Mouse (Mus musculus) neural tube, embryonic 12.5 days (tissue): Measurements from ENCODE around the gene Hist1h2af. TPM values are rescaled to one million over a fixed set of nuclear protein-coding genes. Genes with fewer than 3 reads are reported as not detected.

Experiments
- ATAC-seq: fragments of 200-750 bp; cut with Nextera tagmentation; 2 replicates; pipeline ENCODE4 v1.8.0; 2017; ENCODE audit warnings: low read depth, mild to moderate bottlenecking, moderate TSS enrichment, moderate library complexity; ENCODE audit not compliant: low FRiP score
- H3K27ac ChIP-seq: fragments of 300-500 bp; sonication (generic); 2 replicates; pipeline ENCODE4 v1.5.1; 2016
- H3K27me3 ChIP-seq: fragments of 300-500 bp; sonication (generic); replicated peaks from 2 replicates; pipeline ENCODE4 v1.6.1; 2016; ENCODE audit warnings: mild to moderate bottlenecking
- H3K36me3 ChIP-seq: fragments of 300-500 bp; sonication (generic); 2 replicates; pipeline ENCODE4 v1.6.1; 2016; ENCODE audit warnings: mild to moderate bottlenecking
- H3K4me1 ChIP-seq: fragments of 300-500 bp; sonication (generic); 2 replicates; pipeline ENCODE4 v1.6.1; 2016
- H3K4me2 ChIP-seq: fragments of 300-500 bp; sonication (generic); replicated peaks from 2 replicates; pipeline ENCODE4 v1.6.1; 2016; ENCODE audit warnings: mild to moderate bottlenecking
- H3K4me3 ChIP-seq: fragments of 300-500 bp; sonication (generic); 2 replicates; pipeline ENCODE4 v1.5.1; 2016
- H3K9ac ChIP-seq: fragments of 300-500 bp; sonication (generic); 2 replicates; pipeline ENCODE4 v1.6.1; 2016; ENCODE audit warnings: mild to moderate bottlenecking
- H3K9me3 ChIP-seq: fragments of 300-500 bp; sonication (generic); 2 replicates; pipeline ENCODE4 v1.6.1; 2016; ENCODE audit warnings: mild to moderate bottlenecking
- WGBS: fragments of 180-500 bp; shearing (Covaris S2); methylation state at CpG from one replicate; pipeline ENCODE4 v1.1.7; 2016; 5-methylcytosine and 5-hydroxymethylcytosine counted together
- polyA plus RNA-seq: library from polyadenylated mRNA; unstranded; fragments of >200 nt; fragmentation: Nextera tagmentation; extraction: Ambion mirVana; gene quantifications from 2 replicates; pipeline ENCODE4 v1.2.1, GENCODE M21; 2016

Gene Hist1h2af
- polyA plus RNA-seq, 1 experiment from 2014 or later, result 5.6 TPM

DNA sequence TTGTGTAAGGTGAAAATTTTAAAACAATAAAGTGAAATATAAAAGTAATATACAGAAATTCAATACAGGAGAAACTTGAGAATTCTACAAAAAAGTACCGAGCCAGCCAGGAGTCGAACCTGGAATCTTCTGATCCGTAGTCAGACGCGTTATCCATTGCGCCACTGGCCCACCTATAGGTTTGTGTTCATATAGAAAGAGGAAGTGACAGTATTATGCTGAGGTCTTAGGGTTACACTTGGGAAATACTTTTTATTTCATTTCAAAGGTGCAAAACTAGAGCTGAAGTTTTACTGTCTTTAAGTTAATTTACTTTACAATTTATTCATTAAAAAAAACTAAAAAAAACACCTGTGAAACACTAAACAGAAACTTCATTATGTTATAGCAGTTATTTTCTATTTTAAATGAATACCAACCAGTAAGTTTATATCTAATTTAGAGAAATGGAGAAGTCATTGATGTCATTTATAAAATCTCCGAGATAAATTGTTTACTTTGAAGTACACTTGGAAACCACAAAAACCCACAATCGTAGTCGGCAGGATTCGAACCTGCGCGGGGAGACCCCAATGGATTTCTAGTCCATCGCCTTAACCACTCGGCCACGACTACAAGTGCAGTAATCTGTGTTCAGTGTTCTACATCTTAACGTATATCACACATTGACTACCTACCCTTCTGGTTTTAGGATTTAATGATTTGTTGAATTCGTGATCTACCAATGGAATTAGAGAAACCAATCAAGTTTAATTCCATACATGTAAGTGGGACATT lies 33.1 kb upstream of the Hist1h2af start:
- no peak overlapping the region for H3K9ac ChIP-seq
- no peak overlapping the region for H3K27ac ChIP-seq
- no peaks in the 10 kb centered on the region for H3K9me3 ChIP-seq
- H3K27me3 ChIP-seq, result peaks cover 4% of the 10 kb centered on the region; the same call in 1 of the 2 replicates
- H3K4me2 ChIP-seq, result no peak overlapping the region
- H3K4me1 ChIP-seq, result peaks cover 12% of the 10 kb centered on the region
- H3K4me3 ChIP-seq, result no peak overlapping the region
- no peaks in the 10 kb centered on the region for H3K36me3 ChIP-seq
- WGBS, result under 1% methylated on average over 17 of the region's 17 CpGs
- ATAC-seq, result no peak; the same call in 1 of the 2 replicates

DNA sequence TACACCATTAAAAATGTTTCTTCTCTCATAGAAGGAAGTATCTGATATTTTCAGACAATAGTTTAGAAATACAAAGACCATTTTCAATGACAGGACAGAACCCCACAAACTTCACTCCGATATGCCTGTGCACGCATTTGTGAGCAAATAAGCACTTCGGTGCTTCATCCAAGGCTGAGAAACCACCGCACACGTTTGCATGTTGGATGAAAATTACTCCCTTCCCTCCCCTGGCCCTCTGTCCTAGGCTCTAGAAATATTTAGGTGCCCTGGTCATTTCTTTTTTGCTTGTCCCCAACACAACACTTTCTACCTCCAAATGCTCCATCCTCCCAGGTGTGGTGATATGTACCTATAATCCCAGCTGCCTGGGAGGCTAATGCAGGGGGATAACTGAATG lies 32.2 kb upstream of the Hist1h2af start:
- ATAC-seq, result no peak
- 25% methylated on average over 5 of the region's 5 CpGs for WGBS
- Histone ChIP-seq H3K9me3 (no peaks in the 10 kb centered on the region), H3K36me3 (no peaks in the 10 kb centered on the region), H3K9ac (no peak overlapping the region), H3K27me3 (peaks cover 4% of the 10 kb centered on the region; the same call in 1 of the 2 replicates), H3K4me2 (peak overlapping the region; percentile 40), H3K4me1 (peaks cover 16% of the 10 kb centered on the region), H3K27ac (no peak overlapping the region), H3K4me3 (no peak overlapping the region)

DNA sequence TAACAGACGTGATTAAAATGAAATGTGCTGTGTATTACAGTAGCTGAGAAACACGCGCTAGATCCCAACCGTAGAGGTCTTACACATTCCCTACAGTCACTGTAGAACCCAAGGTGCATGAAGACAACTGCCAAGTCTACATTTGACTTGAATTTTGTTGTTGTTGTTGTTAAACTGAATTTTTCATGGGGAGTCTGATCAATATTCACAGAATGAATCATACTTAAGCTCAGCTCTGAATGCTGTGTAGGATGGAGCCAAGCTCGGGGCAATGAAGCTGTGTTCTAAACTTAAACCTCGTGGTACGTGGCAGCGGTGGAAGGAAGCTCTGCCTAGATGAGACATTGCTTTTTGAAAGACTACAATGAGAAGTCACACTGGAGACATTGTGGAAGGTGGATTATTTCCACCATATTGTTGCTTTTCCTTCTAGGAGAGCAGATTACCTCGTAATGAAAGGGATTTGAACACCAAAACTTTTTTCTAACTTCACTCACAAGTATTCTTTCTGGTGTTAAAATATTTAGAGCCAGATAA lies 31.6 kb upstream of the Hist1h2af start:
- peaks cover 16% of the 10 kb centered on the region for H3K4me1 ChIP-seq
- H3K9me3 ChIP-seq, result no peaks in the 10 kb centered on the region
- H3K27me3 ChIP-seq, result peaks cover 4% of the 10 kb centered on the region; the same call in 1 of the 2 replicates
- H3K9ac ChIP-seq, result no peak overlapping the region
- no peak overlapping the region for H3K4me3 ChIP-seq
- 34% methylated on average over 9 of the region's 9 CpGs for WGBS
- H3K4me2 ChIP-seq, result 0 out of 2 replicates have a peak overlapping the region, but pooled peaks have one; percentile 40
- ATAC-seq, result no peak
- no peaks in the 10 kb centered on the region for H3K36me3 ChIP-seq
- H3K27ac ChIP-seq, result no peak overlapping the region

DNA sequence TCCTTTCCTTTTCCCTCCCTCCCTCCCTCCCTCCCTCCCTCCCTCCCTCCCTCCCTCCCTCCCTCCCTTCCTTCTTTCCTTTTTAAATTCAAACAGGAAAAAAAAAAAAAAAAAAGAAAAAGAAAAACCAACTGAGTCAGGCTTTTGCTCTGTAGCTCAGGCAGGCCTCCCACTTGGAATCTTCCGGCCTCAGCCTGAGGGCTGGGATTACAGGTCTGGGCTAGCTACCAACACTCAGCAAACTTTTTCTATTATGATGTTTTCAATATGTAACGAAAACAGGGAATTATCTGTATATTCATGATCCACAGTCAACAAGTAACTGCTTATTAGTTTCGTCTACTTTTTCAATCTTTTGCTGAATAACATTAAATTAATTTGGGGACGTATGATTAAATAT lies 30.8 kb upstream of the Hist1h2af start:
- Histone ChIP-seq H3K9ac (no peak overlapping the region), H3K4me2 (no peak overlapping the region), H3K27ac (no peak overlapping the region), H3K27me3 (peaks cover 4% of the 10 kb centered on the region; the same call in 1 of the 2 replicates), H3K9me3 (no peaks in the 10 kb centered on the region), H3K4me1 (peaks cover 16% of the 10 kb centered on the region), H3K36me3 (no peaks in the 10 kb centered on the region), H3K4me3 (no peak overlapping the region)
- no peak for ATAC-seq
- 40% methylated on average over 4 of the region's 4 CpGs for WGBS

DNA sequence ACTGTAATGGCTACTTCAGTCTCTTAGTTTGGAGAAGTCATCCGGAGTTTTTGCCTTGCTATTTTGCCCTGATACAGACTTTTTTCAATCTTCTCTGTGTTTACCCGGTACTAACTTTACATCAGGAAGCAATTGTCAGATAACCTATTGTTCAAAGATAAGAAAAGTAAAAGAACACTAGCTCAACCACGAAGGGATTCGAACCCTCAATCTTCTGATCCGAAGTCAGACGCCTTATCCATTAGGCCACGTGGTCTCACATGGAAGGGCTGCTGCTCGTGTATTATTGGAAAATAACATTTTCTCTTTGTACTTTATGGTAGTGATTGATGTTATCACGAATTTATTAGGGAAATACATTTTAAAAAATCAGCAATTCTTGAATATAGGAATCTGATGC lies 29.9 kb upstream of the Hist1h2af start:
- ATAC-seq, result no peak
- Histone ChIP-seq H3K36me3 (no peaks in the 10 kb centered on the region), H3K27ac (no peak overlapping the region), H3K4me3 (no peak overlapping the region), H3K4me1 (peaks cover 9% of the 10 kb centered on the region), H3K27me3 (peaks cover 2% of the 10 kb centered on the region; the same call in 1 of the 2 replicates), H3K9me3 (no peaks in the 10 kb centered on the region), H3K9ac (no peak overlapping the region), H3K4me2 (no peak overlapping the region; the same call in 1 of the 2 replicates)
- 1% methylated on average over 9 of the region's 9 CpGs for whole genome bisulfite sequencing

DNA sequence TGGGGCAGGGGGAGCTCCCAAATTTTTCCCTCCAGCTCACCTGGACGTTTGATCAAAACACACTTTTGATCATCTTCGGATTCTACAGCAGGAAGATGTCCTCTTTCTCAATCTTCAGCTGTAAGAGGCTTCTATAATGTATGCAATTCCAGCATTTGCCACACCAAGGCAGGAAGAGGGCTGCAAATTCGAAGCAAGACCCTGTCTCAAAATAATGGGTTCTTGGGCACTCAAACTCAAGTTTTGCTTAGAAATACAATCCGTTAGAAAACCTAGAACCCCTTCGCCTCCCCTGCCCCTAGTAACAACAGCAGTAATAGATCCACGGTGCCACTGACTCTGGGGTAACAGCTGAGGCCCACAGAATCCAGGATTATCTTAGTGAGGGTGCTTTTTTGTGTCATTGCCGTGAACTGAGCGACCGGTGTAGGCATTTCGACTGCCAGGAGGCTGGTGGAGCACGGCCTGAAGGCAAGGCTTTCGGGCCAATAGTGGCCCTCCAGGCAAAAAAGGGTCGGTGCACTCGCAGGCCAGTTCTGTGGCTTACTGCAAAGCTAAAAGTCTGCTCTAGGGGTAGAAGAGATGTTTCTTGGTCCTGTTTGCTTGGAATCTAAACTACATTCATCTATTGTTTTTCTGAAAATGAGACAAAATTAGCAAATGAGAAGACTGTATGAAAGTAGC lies 27.9 kb upstream of the Hist1h2af start:
- Histone ChIP-seq H3K4me1 (peaks cover 9% of the 10 kb centered on the region), H3K9me3 (no peaks in the 10 kb centered on the region), H3K4me3 (0 out of 2 replicates have a peak overlapping the region, but pooled peaks have one; percentile 18), H3K36me3 (no peaks in the 10 kb centered on the region), H3K9ac (peak overlapping the region; percentile 13; the same call in 1 of the 2 replicates), H3K27me3 (no peaks in the 10 kb centered on the region), H3K27ac (no peak overlapping the region), H3K4me2 (peak overlapping the region; percentile 54)
- peak; percentile 48; the same call in 1 of the 2 replicates for ATAC-seq
- 3% methylated on average over 14 of the region's 14 CpGs for WGBS

DNA sequence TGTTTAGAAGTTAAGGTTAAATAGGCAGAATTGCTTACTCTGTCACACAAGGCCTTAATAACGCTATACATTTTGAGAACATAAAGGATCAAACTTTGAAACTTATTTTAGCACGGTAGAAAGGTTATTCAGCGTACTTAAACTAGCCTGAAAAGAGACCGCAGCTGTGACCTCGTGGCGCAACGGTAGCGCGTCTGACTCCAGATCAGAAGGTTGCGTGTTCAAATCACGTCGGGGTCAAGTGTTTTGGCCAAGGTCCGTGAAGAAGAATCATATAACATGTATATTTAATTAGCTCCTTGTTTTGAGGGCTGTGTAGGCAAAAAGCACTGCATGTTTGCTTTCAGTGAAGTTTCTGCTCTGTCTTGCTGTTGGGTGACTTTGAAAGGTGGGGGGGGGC lies 27.4 kb upstream of the Hist1h2af start:
- H3K4me1 ChIP-seq, result peaks cover 9% of the 10 kb centered on the region
- no peak for ATAC-seq
- no peaks in the 10 kb centered on the region for H3K27me3 ChIP-seq
- H3K27ac ChIP-seq, result no peak overlapping the region
- no peak overlapping the region for H3K4me3 ChIP-seq
- H3K4me2 ChIP-seq, result peak overlapping the region; percentile 54
- 2% methylated on average over 13 of the region's 13 CpGs for WGBS
- H3K9me3 ChIP-seq, result no peaks in the 10 kb centered on the region
- no peak overlapping the region for H3K9ac ChIP-seq
- no peaks in the 10 kb centered on the region for H3K36me3 ChIP-seq

DNA sequence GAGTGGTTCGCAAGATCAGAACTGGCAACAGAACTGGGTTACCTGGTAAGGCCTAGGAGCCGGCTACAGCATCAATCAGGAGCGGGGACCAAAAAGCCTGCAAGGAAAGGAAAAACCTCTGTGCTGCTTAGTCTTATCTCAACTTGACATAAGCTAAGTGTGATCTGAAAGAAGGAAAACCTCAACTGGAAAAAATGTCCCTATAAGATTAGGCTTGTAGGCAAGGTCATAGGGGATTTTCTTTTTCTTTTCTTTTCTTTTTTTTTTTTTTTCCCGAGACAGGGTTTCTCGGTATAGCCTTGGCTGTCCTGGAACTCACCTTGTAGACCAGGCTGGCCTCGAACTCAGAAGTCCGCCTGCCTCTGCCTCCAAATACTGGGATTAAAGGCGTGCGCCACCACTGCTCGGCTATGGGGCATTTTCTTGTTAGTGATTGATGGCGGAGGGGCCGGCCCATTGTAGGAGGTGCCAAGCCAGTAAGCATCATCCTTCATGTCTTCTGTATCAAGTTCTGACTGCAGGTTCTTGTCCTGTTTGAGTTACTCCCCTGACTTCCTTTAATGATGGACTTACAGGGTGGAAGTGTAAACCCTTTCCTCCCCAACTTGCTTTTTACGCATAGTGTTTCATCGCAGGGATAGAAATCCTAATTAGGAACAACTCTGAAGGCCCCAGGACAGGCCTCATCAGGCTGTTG lies 26.7 kb upstream of the Hist1h2af start:
- H3K9me3 ChIP-seq, result no peaks in the 10 kb centered on the region
- H3K27ac ChIP-seq, result no peak overlapping the region
- no peak for ATAC-seq
- peak overlapping the region; percentile 54 for H3K4me2 ChIP-seq
- no peaks in the 10 kb centered on the region for H3K36me3 ChIP-seq
- no peaks in the 10 kb centered on the region for H3K27me3 ChIP-seq
- WGBS, result 11% methylated on average over 14 of the region's 14 CpGs
- no peak overlapping the region for H3K4me3 ChIP-seq
- H3K9ac ChIP-seq, result no peak overlapping the region
- peaks cover 9% of the 10 kb centered on the region for H3K4me1 ChIP-seq

DNA sequence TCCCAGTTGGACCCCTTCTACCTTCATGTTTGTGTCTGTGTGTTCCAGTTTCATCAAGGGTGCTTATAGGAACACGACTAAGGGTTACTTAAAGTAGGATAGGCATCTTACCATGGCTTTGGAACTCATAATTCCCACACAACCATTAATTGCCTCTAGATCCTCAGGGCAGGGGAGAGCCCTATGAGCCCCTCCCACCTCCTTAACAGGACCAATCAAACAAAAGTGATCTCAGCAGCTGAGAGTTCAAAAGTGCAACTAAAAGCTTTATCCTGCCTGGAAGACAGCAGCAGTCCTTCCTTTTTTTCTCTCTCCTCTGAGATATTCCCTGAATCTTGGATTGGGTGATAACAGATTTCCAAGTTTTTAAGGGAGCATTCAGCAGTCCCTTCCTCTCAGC lies 23.6 kb upstream of the Hist1h2af start:
- Histone ChIP-seq H3K27me3 (no peaks in the 10 kb centered on the region), H3K9me3 (no peaks in the 10 kb centered on the region), H3K9ac (no peak overlapping the region), H3K4me1 (peaks cover 9% of the 10 kb centered on the region), H3K4me3 (no peak overlapping the region), H3K27ac (no peak overlapping the region), H3K4me2 (no peak overlapping the region), H3K36me3 (no peaks in the 10 kb centered on the region)
- WGBS, result 50% methylated on average over 1 of the region's 1 CpGs
- ATAC-seq, result no peak

DNA sequence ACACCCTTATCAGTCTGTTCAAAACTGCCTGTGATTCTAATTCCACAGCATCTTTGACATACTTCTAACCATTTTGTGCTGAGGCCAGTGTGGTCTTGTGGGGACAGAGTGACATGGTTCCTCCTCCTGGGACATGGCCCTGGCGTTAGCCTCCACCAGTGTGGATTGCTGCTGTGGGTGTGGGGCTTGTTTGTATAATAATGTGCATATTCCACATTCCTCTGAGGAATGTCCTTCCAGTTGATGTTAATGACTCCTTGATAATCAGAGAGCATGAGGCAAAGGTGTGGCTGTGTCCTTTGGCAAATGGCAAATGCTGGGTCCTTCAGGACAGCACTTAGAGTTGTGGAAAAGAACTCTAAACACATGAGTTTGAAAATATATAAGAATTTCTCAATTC lies 20.2 kb upstream of the Hist1h2af start:
- Histone ChIP-seq H3K27ac (no peak overlapping the region), H3K4me2 (no peak overlapping the region), H3K27me3 (no peaks in the 10 kb centered on the region), H3K36me3 (no peaks in the 10 kb centered on the region), H3K9me3 (no peaks in the 10 kb centered on the region), H3K4me3 (no peak overlapping the region), H3K9ac (no peak overlapping the region), H3K4me1 (no peaks in the 10 kb centered on the region)
- no peak for ATAC-seq
- WGBS, result 89% methylated on average over 1 of the region's 1 CpGs

DNA sequence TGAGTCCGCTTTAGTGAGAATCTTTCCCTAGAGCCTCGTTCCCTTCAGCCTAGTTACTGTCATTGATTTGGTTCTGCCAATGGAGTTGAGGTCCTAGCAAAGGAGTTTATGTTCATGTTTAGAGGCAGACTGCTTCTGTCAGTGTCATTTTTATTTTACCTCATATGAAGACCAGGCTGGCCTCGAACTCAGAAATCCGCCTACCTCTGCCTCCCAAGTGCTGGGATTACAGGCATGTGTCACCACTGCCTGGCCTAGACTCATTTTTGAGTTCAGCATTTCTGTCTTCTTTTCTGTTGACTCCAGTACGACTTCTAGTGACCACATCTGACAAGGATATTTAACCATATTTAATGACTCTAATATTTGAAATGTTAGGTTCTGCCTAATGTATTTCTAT lies 18.4 kb upstream of the Hist1h2af start:
- ATAC-seq, result no peak
- Histone ChIP-seq H3K4me1 (no peaks in the 10 kb centered on the region), H3K4me3 (no peak overlapping the region), H3K27ac (no peak overlapping the region), H3K9ac (no peak overlapping the region), H3K9me3 (no peaks in the 10 kb centered on the region), H3K27me3 (no peaks in the 10 kb centered on the region), H3K4me2 (no peak overlapping the region), H3K36me3 (no peaks in the 10 kb centered on the region)
- 74% methylated on average over 5 of the region's 5 CpGs for WGBS
